Mouse (Mus musculus) cerebellum, adult 9-10 months (tissue): ENCODE results near the gene Gm15155.
"Not testable (repeated sequence)": the region's sequence is repeated elsewhere in the genome, so short reads cannot be mapped to it uniquely, and the experiment has no call there.

Experiments used
- DNase-seq: peaks from one replicate; pipeline ENCODE4 v3.0.0; 2022

Gene Gm15155

GRCm38 (mm10) chrX:156155776-156156175 is 531.2 kb downstream of the Gm15155 start:
- no peak for DNase-seq

- DNase-seq: no peak
Measured at GRCm38 (mm10) chrX:156171587-156171986, 547.0 kb downstream of the Gm15155 start.

- not testable (repeated sequence) for DNase-seq
Measured at GRCm38 (mm10) chrX:156303806-156304205, 679.3 kb downstream of the Gm15155 start.
